Mouse (Mus musculus): Measurements from ENCODE around the gene Gata3.

GRCm38 (mm10) chr2:9889651-9890183 is at the start of gene Gata3:
- TF ChIP-seq POLR2A (IDR thresholded peaks at IDR 0.05; ENCODE audit: low read depth, low read length) (no peak), CTCF (conservative IDR thresholded peaks at IDR 0.05; ENCODE audit: insufficient read depth, insufficient read length, low read depth, low read length) (no peak)

Data from kidney, adult 2 months (tissue).